Mouse (Mus musculus): ENCODE measurements around the gene Lonrf2.

DNA sequence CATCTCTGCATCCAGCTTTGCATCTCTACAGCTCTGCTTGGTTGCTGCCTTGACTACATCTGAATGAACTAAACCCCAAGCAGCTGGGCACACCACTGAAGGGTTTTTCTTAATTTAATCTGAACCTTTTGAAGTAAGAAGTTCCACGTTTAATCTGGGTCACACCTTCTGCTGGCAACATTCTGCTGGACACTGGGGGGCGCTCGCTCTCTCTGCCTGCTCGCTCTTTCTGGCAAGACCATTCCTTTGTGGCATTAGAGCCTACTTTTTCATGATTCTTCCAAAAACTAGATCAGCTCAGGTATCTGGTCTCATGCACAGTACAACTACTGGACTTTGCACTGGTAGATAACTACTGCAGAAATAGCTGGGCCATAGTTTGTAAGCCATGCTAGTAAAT, 25.7 kb upstream of the Lonrf2 start:
- peak; percentile 58 for TF ChIP-seq CTCF (IDR thresholded peaks at IDR 0.05; ENCODE audit: borderline replicate concordance, extremely low read depth, insufficient read depth, insufficient read length)
- no peak for TF ChIP-seq POLR2A (IDR thresholded peaks at IDR 0.05; ENCODE audit: borderline replicate concordance, extremely low read depth, insufficient read depth, insufficient read length, poor library complexity, severe bottlenecking)

Data from brain, embryonic 14.5 days (tissue).